Mouse (Mus musculus): Measurements from ENCODE around the gene Furin. TPM values are rescaled to one million over a fixed set of nuclear protein-coding genes. Genes with fewer than 3 reads are reported as not detected.

Furin gene
- polyA plus RNA-seq, 2 experiments from 2014 or later = 5.5 to 7.3 TPM

DNA sequence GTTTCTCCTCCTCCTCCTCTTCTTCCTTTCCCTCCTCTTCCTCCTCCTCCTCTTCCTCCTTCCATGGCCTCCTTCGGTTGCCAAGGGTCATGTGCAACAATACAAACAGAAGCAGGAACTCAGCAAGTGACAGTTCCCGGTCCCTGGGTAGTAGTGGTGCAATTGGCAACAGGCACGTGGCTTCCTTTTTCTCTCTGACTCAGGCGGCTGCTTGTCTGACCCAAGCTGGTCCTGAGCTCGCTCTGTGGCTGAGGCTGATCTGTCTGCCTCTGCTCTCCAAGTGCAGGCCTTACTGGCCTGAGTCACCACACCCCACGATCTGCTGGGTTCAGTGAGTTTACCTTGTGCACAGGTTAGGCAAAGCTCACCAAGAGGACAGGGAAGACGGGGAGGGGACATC lies 21.1 kb upstream of the Furin start:
- no peak for ATAC-seq

DNA sequence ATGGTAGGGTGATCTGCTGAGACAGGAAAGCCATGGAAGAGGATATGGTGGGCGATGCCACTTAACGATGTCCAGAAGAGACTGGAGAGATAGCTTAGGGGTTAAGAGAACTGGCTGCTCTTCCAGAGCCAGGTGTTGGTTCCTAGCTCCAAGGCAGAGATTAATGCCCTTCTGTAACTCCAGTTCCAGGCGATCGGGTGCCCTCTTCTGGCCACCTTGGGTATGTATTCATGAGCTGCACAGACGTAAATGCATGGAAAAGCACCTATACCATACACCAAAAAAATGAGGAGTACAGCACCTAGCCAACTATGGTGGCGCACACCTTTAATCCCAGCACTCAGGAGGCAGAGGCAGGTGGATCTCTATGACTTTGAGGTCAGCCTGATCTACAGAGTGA lies 19.5 kb upstream of the Furin start:
- ATAC-seq = no peak

DNA sequence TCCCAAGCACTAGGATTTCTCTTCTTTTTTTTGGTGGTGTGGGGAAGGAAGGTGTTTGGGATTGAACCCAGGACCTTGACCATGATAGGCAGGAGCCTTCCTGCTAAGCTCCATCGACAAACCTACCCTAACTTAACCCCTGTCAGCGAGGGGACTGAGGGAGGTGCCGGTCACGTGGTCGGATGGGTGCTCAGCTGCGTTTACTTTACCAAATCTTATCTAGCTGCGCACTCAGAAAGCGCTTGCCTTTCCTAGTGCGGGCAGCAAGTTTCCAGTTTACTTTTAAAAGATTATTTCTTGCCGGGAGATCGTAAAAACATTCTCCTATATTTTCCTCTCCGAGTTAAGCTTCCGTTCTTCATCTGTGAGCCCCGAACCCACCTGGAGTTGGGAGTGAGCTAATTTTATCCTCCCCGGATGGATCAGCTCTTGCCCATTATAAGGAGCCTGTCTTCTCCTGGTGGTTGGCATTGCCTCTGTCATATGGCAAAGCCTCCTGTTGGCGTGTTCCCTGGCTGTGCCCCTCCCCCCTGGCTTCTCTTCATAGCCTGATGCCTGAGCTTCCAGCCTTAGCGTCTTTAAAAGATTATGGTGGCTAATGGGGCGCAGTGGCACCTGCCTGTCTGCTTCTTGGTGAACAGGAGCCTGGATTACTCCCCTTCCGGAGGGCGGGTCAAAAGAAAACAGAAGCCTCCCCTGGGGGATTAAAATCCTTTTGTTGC lies 17.7 kb upstream of the Furin start:
- ATAC-seq = peak; percentile 59

DNA sequence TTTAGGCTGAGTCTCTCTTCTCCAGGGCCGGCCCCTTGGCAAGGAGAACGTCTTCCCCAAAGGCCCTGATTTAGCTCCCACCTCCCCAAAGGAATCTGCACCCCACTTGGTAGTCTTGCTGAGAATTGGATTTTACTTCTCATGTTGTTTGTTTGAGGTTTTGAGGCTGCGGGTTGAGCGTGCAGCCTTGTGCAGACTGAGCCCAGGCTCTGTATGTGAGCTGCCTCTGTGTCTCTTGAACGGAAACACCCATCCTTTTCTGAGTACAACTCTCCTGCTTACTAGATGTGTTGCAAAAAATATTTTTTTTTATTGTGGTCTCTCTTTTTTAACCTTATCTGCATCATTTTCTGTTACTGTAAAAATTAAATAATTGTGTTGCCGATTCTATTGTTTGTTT lies 16.3 kb upstream of the Furin start:
- peak; percentile 40 for ATAC-seq

DNA sequence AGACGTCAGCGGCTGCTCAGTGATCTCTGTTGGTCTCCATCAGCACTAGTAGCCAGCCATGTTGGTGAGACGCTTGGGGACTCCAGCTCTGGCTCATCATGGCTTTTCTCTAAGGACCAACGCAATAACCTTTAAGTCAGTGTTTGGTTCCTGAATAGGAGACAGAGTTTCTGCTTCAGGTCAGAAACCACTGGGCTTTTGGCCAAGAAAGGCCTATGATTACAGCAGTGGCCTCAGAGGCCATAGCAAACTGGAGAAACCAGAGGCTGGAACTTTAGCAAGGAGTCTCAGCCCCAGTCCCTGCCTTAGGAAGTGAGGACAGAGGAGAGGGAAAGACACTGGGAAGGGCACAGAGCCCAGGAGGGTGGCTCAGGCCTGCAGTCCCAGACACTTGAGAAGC lies 15.3 kb upstream of the Furin start:
- no peak for ATAC-seq

DNA sequence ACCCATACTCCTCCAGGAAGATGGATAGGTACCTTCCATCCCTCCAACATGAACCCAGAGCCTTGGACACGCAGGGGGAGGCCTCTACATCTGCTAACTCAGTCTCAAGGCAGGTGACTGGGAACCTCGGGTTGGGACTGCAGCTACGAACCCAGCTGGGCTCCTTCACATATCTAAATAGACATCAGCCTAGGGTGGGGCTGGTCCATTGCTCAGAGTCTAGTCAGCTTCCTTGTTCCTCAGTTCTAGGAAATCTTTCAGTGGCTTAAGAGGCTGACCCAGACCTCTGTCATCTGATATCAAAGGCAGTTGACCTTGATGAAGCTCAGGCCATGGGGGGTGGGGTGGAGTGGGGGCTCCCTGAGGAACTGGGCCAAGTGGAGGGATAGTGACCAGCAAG lies 14.0 kb upstream of the Furin start:
- ATAC-seq = no peak

DNA sequence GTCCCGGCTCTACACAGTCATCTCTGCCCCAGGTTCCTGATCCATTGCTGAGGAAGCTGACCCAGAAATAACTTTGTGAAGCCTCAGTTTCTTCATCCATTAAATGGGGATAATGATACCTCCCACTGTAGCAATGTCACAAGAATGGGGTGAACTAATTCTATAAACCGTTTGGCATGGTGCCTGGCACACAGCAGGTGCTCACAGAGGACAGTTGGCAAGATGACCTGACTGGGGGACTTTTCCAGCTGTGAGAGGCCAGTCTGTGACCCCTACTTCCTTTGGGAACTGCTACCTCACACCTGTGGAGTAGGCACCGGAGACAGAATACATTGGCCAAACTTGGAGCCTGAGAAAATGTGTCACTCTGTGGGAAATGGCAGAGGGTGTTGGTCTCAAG lies 12.8 kb upstream of the Furin start:
- no peak for ATAC-seq

DNA sequence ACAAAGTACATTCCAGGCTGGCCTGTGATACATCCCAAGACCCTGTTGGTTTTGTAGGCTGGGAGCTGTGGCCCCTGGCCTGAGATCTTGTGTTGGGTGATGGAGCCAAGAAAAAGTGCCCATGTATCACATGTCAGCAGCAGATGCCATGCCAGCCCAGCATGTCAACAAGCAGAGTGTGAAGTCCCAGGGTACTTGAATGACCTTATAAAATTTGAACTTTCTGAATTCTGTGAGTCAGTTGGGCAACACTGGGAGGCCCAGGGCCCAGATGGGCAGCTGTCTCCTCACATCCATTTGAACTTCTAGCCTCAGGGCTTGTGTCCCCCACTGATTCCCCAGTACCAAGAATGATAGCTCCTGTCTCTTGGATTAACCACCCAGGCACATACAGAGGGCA lies 12.4 kb upstream of the Furin start:
- ATAC-seq = no peak

DNA sequence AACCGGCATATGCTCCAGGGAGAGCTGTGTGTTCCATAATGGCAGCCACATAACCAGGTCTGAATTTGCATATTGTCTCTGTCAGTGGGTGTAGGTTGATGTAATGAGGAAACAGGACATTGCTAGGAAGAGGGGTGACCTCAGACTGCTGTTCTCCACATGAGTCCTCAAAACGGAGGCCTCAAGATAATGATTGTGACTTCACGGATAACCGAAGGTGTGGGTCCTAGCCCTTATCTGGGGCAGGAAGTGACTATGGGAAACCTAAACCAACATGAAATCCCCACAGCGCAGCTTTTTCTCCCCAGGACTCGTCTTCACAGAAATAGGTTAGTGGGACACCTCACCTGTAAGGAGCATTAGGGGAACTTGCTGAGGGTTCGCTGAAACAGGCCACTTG lies 11.7 kb upstream of the Furin start:
- peak; percentile 72 for ATAC-seq

DNA sequence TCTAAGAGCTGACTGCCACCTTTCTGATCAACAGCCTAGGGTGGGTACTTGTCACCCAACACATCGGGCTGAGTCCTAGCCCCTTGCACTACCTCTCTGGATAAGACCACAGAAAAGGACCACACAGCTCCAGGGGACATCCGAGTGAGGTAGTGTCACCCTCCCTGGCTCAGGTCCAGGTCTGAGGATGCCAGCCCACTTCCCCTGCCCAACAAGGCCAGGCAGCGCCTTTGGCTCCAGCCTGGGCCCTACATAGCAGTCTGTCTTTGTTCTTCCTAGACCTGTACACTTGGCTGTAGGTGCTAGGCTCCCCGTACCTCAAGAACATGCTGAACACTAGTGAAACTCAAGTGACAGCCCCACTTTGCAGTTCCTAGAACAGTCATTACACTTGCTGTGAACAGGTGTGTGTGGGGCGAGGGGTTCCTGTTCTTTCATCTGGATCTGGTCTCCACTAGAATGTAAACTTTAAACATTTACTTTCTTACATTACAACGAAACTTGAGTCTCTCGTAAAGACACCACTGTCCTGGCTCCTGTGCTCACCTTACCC lies 9.1 kb upstream of the Furin start:
- ATAC-seq = peak; percentile 20

DNA sequence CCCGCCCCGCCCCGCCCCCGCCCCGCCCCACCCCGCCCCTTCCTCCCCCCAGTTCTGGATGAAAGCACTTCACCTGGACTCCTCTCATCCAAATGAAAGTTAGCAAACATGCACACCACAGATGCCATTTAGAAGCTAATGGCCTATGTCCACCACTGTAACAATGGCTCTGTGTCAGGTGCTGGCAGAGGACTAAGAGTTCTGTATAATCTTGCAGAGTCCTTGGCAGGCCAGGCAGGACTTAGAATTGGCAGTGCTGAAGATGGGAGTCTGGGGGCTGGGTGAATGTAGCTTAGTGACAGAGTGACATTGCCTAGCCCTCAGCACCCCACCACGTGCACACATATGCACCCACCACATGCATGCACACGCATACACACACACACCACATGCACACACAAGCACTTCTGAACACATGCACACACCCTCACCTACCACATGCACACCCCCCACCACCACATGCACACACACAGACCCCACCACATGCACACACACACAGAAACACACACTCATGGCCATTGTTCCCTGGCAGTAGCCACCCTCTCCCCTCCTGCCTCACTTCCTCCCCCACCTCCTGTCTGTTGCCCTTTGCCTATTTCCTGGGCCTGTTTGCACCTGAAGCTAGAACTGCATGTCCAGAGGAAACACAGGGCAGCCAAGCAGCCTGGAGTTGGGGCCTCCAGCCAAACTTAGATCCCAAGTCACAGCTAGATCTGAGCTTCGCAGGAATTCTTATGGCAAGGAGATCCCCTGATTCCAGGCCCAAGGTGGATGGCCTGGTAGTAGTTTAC lies 8.5 kb upstream of the Furin start:
- peak; percentile 37 for ATAC-seq

DNA sequence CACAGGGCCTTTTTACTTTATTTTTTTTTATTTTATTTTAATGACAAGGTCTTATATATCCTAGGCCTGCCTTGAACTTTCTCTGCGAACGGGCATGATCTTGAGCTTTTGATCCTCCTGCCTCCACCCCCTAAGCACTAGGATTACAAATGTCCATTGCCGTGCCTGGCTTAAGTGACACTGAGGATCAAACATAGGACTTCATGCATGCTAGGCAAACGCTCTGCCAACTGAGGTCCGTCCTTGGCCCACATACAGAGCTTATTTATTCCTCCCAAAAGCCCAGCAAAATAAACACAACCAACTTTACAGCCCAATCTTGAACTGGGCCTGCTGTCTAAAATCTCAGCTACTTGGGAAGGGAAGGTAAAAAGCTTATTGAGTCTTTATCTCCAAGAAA lies 7.5 kb upstream of the Furin start:
- no peak for ATAC-seq

DNA sequence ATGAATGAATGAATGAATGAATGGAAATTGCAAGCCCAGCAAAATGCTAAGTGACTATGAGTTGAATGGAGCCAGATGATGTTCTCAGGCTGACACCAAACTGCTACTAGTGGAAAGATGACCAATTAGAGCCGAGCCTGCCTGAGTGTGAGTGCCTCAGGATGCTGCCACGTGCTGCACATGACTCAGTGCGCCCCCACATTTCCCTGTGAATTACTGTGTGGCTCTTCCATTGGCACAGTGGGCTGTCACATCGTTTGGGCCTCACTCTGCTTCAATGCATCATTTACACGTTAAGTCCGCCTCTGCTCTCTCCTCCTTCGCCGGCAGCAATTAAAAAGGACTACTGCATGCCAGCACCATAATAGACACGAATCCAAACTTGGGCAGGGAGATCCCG lies 7.0 kb upstream of the Furin start:
- no peak for ATAC-seq

DNA sequence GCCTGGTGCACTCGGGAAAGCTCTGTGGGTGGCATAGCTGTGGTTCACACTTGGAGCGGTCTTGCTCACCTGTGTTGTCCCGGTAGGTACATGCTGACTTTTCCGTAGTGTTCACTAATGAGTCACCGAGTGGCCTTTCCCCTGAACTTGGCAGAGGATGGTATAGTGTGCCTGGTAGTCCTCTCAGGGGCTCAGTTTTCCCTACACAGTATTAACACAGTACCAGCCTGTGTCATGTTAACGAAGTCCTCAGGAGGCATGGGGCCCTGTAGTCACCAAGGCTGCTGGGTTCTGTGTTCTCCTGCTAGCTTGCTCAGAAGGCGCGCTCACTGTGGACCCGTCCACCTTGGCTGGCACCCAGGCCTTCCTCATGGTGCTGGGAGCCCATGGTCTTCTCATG lies 5.1 kb upstream of the Furin start:
- ATAC-seq = no peak

DNA sequence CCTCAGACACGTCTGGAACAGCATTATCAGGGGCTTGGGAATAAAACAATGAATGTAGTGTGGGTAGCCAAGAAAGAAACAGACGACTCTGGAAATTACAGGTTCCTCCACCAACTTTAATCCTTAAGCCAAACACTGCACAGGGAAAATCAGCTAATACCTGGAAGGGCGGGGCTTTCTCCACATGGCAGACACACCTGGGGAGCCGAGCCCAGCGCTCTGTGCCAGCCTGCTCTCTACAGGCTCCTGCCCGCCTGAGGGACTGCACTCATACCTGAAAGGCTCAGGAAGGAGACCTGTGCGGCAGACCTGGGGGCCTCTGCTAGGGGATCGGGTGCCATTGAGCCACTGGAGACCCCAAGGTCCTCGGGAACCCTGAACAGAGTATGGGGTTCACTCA lies 2.5 kb upstream of the Furin start:
- no peak for ATAC-seq

DNA sequence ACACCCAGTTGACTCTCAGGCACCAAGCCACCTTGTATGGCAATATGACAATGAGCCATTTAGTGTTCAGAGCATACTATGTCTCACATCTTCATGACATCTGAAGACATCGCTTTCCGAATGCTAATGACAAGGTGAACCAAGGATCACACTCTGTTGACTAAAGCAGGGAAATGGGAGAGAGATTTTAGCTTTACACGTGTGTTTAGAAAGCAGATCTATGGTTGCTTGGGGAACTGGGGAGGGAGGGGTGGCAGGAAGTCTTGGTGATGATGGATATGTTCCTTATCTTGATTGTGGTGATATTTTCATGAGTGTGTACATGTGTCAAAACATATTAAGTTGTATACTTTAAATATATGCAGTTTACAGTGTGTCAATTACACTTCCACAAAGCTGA lies 950 bp upstream of the Furin start:
- ATAC-seq = no peak

DNA sequence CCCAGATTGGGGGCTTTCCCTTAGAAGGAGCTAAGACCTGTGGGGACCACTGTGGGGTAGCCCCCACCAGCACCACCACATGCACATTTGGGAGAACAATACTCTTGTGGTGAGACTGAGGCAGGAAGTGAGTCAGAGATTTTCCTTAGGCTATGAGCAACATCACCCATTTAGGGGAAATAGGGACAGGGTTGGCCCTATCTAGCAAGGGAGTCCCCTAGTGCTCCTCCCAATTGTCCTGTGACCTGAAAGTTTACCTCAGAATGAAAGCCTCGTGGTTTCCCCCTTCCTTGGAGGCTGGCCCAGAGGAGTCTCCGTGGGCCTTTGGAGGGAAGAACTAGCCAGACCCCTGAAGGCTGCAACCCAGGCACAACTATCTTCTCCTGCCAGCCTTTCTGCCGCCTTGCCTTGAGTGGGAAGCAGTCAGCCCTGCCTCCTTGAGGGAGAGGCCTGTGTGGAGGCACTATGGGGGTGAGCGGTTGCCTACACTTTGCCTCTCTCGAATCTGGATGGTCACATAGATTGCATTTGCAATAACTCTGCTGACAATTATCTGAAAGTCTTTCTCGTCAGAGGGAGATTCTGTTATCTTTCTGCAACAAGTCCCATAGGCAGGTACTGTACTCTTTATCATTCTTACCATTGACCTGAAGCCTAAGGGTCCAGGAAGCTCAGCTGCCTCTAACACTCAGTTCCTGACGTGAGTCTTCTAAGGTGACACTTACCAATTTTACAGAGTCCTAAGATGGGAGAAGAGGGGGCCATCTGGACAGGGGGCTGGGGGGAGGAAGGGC lies 938 bp downstream of the Furin start:
- ATAC-seq = peak; percentile 77

DNA sequence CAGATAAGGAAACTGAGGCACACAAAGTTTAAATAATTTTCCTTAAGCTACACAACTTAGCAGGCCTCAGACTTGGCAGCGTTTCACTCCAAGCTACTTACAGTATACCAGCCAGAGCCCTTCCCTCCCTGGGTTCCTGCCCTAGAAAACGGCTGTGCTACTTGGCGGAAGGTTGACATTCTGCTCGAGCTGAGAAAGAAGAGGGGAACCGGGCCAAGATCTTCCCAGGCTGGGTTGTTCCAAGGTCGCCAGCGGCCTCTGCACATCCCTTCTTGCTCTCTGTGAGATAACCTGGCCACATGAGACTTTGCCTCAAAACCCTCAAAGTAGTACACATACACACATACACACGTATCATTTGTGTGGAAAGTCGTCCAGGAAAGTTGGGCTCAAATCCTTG lies 1.7 kb downstream of the Furin start:
- ATAC-seq = no peak

DNA sequence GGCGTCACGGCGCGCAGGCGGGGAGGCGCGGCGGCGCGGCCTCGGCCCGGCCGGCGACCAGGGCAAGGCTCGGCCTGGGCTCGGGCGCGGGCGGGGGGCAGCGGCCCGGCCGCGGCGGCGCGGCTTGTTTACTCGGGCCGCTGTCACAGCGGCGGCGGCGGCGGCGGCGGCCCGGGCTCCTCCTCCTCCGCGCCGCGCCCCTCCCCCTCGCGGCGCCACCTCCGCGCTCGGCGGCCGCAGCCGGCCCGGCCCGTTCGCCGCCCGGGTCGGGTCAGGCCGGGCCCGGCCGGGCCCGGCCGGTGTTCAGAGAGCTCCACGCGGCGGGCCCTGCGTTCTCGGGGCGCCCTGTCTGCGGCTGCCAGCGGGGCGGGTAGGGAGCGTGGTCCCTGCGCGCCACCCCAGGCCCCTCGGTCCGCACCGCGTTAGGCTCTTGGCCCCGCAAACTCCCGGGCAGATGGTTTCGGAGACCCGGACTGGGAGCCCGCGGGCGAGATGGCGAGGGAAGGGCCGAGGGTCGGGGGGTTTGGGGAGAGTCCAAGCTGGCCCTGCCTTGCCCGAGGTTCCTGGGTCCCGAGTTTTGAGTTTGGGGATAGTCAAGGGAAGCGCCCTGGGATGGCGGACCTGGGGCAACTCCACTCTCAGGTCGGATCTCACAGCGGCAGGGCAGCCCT lies 2.5 kb downstream of the Furin start:
- peak; percentile 34 for ATAC-seq

DNA sequence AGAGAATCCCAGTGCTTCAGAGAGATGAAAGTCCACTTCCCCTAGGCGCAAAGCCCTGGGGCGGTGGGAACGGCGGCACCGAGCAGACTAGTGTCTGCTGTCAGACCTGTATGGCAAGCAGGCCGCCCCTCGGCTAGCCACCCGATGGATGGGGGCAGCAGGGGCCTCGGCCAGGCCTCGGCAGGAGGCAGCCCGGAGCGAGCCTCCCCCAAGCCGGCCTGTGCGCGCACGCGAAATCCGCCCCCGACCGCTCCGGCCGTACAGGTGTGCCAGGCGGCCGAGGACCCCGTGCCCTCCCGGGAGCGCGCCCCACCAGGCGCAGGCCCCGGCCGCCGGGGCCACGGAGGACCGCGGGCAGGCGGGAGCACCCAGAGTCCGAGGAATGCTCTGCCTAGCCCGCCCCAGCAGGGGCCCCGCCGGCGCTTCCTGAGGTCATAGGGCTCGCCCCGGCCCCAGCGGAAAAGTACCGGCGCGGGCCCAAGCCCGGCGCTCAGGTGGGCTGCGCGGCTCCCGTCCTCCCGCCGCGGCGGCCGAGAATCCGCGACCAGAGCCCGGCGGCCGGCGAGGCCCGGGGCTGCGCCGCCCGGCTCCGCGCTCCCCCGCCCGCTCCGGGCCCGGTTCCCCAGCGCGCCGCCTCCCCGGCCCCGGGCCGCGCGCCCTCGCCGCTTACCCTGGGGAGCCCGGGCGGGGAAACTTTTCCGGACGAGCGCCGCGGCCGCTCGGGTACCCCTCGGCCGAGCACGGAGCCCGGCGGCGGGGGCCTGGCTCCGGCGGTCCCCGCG lies 3.2 kb downstream of the Furin start:
- ATAC-seq = peak; percentile 22

DNA sequence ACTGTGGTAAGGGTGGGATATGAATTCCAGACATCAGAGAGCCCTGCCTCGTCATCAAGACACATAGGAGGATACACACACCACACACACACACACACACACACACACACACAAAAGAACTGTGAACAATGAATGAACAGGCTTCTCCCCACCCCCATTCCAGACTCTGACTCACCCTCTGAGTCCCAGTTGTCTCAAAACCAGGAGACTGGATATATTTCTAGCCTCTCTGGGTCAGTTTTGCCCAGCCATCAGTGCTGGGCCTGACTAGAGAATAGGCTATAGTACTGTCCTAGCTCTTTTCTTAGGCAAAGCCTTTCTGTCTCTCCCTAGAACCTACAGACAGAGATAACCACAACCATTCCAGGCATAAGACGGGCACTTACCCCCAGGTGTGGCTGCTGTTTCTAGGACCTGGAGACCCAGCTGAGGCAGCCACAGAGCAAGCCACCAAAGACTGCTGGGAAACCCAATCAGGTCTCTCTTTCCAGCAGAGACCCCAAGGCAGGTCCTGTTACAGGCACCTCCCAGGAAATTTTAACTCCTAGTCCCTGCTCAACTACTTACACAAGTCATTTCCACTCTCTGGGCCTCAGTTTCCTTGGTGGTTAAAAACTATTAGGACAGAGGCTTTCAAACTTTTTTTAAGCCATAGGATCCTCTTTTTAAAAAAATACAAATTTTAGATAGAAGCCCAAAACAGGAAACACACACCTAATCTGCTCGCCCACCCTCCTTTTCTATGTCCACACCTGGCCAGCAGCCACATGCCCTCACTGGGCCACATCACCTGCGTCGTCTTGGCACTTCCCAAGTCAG lies 4.0 kb downstream of the Furin start:
- no peak for ATAC-seq

All from CD4-positive, CD25-positive, alpha-beta regulatory T cell, adult 4 months (primary cell).